Mouse (Mus musculus): ENCODE measurements at regions not wholly inside any gene's neighbourhood (a gene's known extent, or its start where the extent isn't known, plus 50 kb on each side); places are given as distances from the start of the nearest gene placed in this dataset.

GRCm38 (mm10) chr2:124718985-124719384 lies 348.9 kb upstream of the Slc24a5 start:
- Histone ChIP-seq H3K9ac (ENCODE audit: low read depth, low read length) (no peak overlapping the region), H3K4me1 (ENCODE audit: control insufficient read depth, insufficient read depth, low read length) (peaks cover 9% of the 10 kb centered on the region; the same call in 1 of the 2 replicates), H3K4me2 (no peak overlapping the region), H3K27ac (ENCODE audit: low read depth, low read length) (no peak overlapping the region), H3K36me3 (ENCODE audit: control insufficient read depth, insufficient read depth, low read length) (no peaks in the 10 kb centered on the region), H3K27me3 (ENCODE audit: control insufficient read depth, insufficient read depth, low read length) (no peaks in the 10 kb centered on the region), H3K9me3 (replicated peaks; ENCODE audit: control insufficient read depth, low read length) (no peaks in the 10 kb centered on the region), H3K4me3 (ENCODE audit: low read depth, low read length) (no peak overlapping the region)
- 47% methylated on average over 9 of the region's 9 CpGs for WGBS (ENCODE audit: insufficient replicate concordance)
- ATAC-seq (replicated peaks; ENCODE audit: insufficient number of reproducible peaks, low FRiP score, low TSS enrichment), result no peak

- Histone ChIP-seq H3K9ac (ENCODE audit: low read depth, low read length) (no peak overlapping the region), H3K4me2 (no peak overlapping the region), H3K27ac (ENCODE audit: low read depth, low read length) (no peak overlapping the region), H3K9me3 (replicated peaks; ENCODE audit: control insufficient read depth, low read length) (no peaks in the 10 kb centered on the region), H3K36me3 (ENCODE audit: control insufficient read depth, insufficient read depth, low read length) (no peaks in the 10 kb centered on the region), H3K4me1 (ENCODE audit: control insufficient read depth, insufficient read depth, low read length) (peaks cover 9% of the 10 kb centered on the region; the same call in 1 of the 2 replicates), H3K4me3 (ENCODE audit: low read depth, low read length) (no peak overlapping the region), H3K27me3 (ENCODE audit: control insufficient read depth, insufficient read depth, low read length) (no peaks in the 10 kb centered on the region)
- 62% methylated on average over 14 of the region's 14 CpGs for WGBS (ENCODE audit: insufficient replicate concordance)
- peak; percentile 35; the same call in 1 of the 2 replicates for ATAC-seq (replicated peaks; ENCODE audit: insufficient number of reproducible peaks, low FRiP score, low TSS enrichment)
Measured at GRCm38 (mm10) chr2:124719820-124720478, 348.0 kb upstream of the Slc24a5 start.

- no peak overlapping the region for H3K9ac ChIP-seq (ENCODE audit: low read depth, low read length)
- no peaks in the 10 kb centered on the region for H3K9me3 ChIP-seq (replicated peaks; ENCODE audit: control insufficient read depth, low read length)
- H3K4me1 ChIP-seq (ENCODE audit: control insufficient read depth, insufficient read depth, low read length), result peaks cover 9% of the 10 kb centered on the region; the same call in 1 of the 2 replicates
- ATAC-seq (replicated peaks; ENCODE audit: insufficient number of reproducible peaks, low FRiP score, low TSS enrichment), result no peak
- no peak overlapping the region for H3K4me3 ChIP-seq (ENCODE audit: low read depth, low read length)
- H3K27me3 ChIP-seq (ENCODE audit: control insufficient read depth, insufficient read depth, low read length), result no peaks in the 10 kb centered on the region
- WGBS (ENCODE audit: insufficient replicate concordance), result 75% methylated on average over 14 of the region's 14 CpGs
- H3K4me2 ChIP-seq, result no peak overlapping the region
- no peaks in the 10 kb centered on the region for H3K36me3 ChIP-seq (ENCODE audit: control insufficient read depth, insufficient read depth, low read length)
- H3K27ac ChIP-seq (ENCODE audit: low read depth, low read length), result no peak overlapping the region
Measured at GRCm38 (mm10) chr2:124720593-124721445, 347.1 kb upstream of the Slc24a5 start.

- Histone ChIP-seq H3K27me3 (ENCODE audit: control insufficient read depth, insufficient read depth, low read length) (no peaks in the 10 kb centered on the region), H3K27ac (ENCODE audit: low read depth, low read length) (no peak overlapping the region), H3K9ac (ENCODE audit: low read depth, low read length) (no peak overlapping the region), H3K9me3 (replicated peaks; ENCODE audit: control insufficient read depth, low read length) (no peaks in the 10 kb centered on the region), H3K4me2 (no peak overlapping the region), H3K36me3 (ENCODE audit: control insufficient read depth, insufficient read depth, low read length) (no peaks in the 10 kb centered on the region), H3K4me1 (ENCODE audit: control insufficient read depth, insufficient read depth, low read length) (peaks cover 3% of the 10 kb centered on the region; the same call in 1 of the 2 replicates), H3K4me3 (ENCODE audit: low read depth, low read length) (no peak overlapping the region)
- WGBS (ENCODE audit: insufficient replicate concordance), result 62% methylated on average over 4 of the region's 4 CpGs
- ATAC-seq (replicated peaks; ENCODE audit: insufficient number of reproducible peaks, low FRiP score, low TSS enrichment), result no peak
Measured at GRCm38 (mm10) chr2:124724171-124724570, 343.8 kb upstream of the Slc24a5 start.

- no peak overlapping the region for H3K27ac ChIP-seq (ENCODE audit: low read depth, low read length)
- no peaks in the 10 kb centered on the region for H3K9me3 ChIP-seq (replicated peaks; ENCODE audit: control insufficient read depth, low read length)
- ATAC-seq (replicated peaks; ENCODE audit: insufficient number of reproducible peaks, low FRiP score, low TSS enrichment), result no peak
- H3K27me3 ChIP-seq (ENCODE audit: control insufficient read depth, insufficient read depth, low read length), result no peaks in the 10 kb centered on the region
- peaks cover 3% of the 10 kb centered on the region; the same call in 1 of the 2 replicates for H3K4me1 ChIP-seq (ENCODE audit: control insufficient read depth, insufficient read depth, low read length)
- H3K4me3 ChIP-seq (ENCODE audit: low read depth, low read length), result no peak overlapping the region
- H3K9ac ChIP-seq (ENCODE audit: low read depth, low read length), result no peak overlapping the region
- no peaks in the 10 kb centered on the region for H3K36me3 ChIP-seq (ENCODE audit: control insufficient read depth, insufficient read depth, low read length)
- 61% methylated on average over 5 of the region's 5 CpGs for WGBS (ENCODE audit: insufficient replicate concordance)
- no peak overlapping the region for H3K4me2 ChIP-seq
Measured at GRCm38 (mm10) chr2:124724827-124725480, 343.0 kb upstream of the Slc24a5 start.

GRCm38 (mm10) chr2:124727979-124728378 lies 339.9 kb upstream of the Slc24a5 start:
- Histone ChIP-seq H3K36me3 (ENCODE audit: control insufficient read depth, insufficient read depth, low read length) (no peaks in the 10 kb centered on the region), H3K4me3 (ENCODE audit: low read depth, low read length) (no peak overlapping the region), H3K4me2 (no peak overlapping the region), H3K4me1 (ENCODE audit: control insufficient read depth, insufficient read depth, low read length) (no peaks in the 10 kb centered on the region), H3K27me3 (ENCODE audit: control insufficient read depth, insufficient read depth, low read length) (no peaks in the 10 kb centered on the region), H3K9me3 (replicated peaks; ENCODE audit: control insufficient read depth, low read length) (no peaks in the 10 kb centered on the region), H3K9ac (ENCODE audit: low read depth, low read length) (no peak overlapping the region), H3K27ac (ENCODE audit: low read depth, low read length) (no peak overlapping the region)
- 87% methylated on average over 5 of the region's 5 CpGs for WGBS (ENCODE audit: insufficient replicate concordance)
- ATAC-seq (replicated peaks; ENCODE audit: insufficient number of reproducible peaks, low FRiP score, low TSS enrichment), result no peak

GRCm38 (mm10) chr2:124732593-124732992 lies 335.3 kb upstream of the Slc24a5 start:
- no peak overlapping the region for H3K4me2 ChIP-seq
- WGBS (ENCODE audit: insufficient replicate concordance), result 78% methylated on average over 2 of the region's 2 CpGs
- H3K9me3 ChIP-seq (replicated peaks; ENCODE audit: control insufficient read depth, low read length), result no peaks in the 10 kb centered on the region
- no peaks in the 10 kb centered on the region for H3K4me1 ChIP-seq (ENCODE audit: control insufficient read depth, insufficient read depth, low read length)
- no peaks in the 10 kb centered on the region for H3K36me3 ChIP-seq (ENCODE audit: control insufficient read depth, insufficient read depth, low read length)
- H3K27me3 ChIP-seq (ENCODE audit: control insufficient read depth, insufficient read depth, low read length), result no peaks in the 10 kb centered on the region
- H3K9ac ChIP-seq (ENCODE audit: low read depth, low read length), result no peak overlapping the region
- no peak overlapping the region for H3K4me3 ChIP-seq (ENCODE audit: low read depth, low read length)
- H3K27ac ChIP-seq (ENCODE audit: low read depth, low read length), result no peak overlapping the region
- ATAC-seq (replicated peaks; ENCODE audit: insufficient number of reproducible peaks, low FRiP score, low TSS enrichment), result no peak

- no peaks in the 10 kb centered on the region for H3K36me3 ChIP-seq (ENCODE audit: control insufficient read depth, insufficient read depth, low read length)
- H3K27me3 ChIP-seq (ENCODE audit: control insufficient read depth, insufficient read depth, low read length), result no peaks in the 10 kb centered on the region
- no peaks in the 10 kb centered on the region for H3K4me1 ChIP-seq (ENCODE audit: control insufficient read depth, insufficient read depth, low read length)
- H3K9me3 ChIP-seq (replicated peaks; ENCODE audit: control insufficient read depth, low read length), result no peaks in the 10 kb centered on the region
- WGBS (ENCODE audit: insufficient replicate concordance), result 58% methylated on average over 13 of the region's 13 CpGs
- H3K9ac ChIP-seq (ENCODE audit: low read depth, low read length), result no peak overlapping the region
- H3K4me3 ChIP-seq (ENCODE audit: low read depth, low read length), result no peak overlapping the region
- no peak for ATAC-seq (replicated peaks; ENCODE audit: insufficient number of reproducible peaks, low FRiP score, low TSS enrichment)
- H3K27ac ChIP-seq (ENCODE audit: low read depth, low read length), result peak overlapping the region; percentile 41; the same call in 1 of the 2 replicates
- no peak overlapping the region for H3K4me2 ChIP-seq
Measured at GRCm38 (mm10) chr2:124740848-124741247, 327.1 kb upstream of the Slc24a5 start.
